Mouse (Mus musculus) embryonic facial prominence, embryonic 13.5 days (tissue): ENCODE data around the gene Tmem239. TPM values are rescaled to one million over a fixed set of nuclear protein-coding genes. Genes with fewer than 3 reads are reported as not detected.

ENCODE experiments used
- ATAC-seq: fragments of 200-750 bp; cut with Nextera tagmentation; 2 replicates; pipeline ENCODE4 v1.8.0; 2017; ENCODE audit warnings: low read depth; ENCODE audit not compliant: insufficient number of reproducible peaks, insufficient read depth, low FRiP score, low TSS enrichment
- H3K27ac ChIP-seq: fragments of 300-500 bp; sonication (generic); 2 replicates; pipeline ENCODE4 v1.5.1; 2015; ENCODE audit warnings: moderate library complexity, mild to moderate bottlenecking, inconsistent platforms
- H3K27me3 ChIP-seq: fragments of 300-500 bp; sonication (generic); 2 replicates; pipeline ENCODE4 v1.6.1; 2015; ENCODE audit warnings: mild to moderate bottlenecking, inconsistent platforms
- H3K36me3 ChIP-seq: fragments of 300-500 bp; sonication (generic); 2 replicates; pipeline ENCODE4 v1.6.1; 2015; ENCODE audit warnings: mild to moderate bottlenecking, inconsistent platforms
- H3K4me1 ChIP-seq: fragments of 300-500 bp; sonication (generic); 2 replicates; pipeline ENCODE4 v1.6.1; 2015; ENCODE audit warnings: inconsistent platforms
- H3K4me2 ChIP-seq: fragments of 300-500 bp; sonication (generic); 2 replicates; pipeline ENCODE4 v1.6.1; 2015; ENCODE audit warnings: moderate library complexity, mild to moderate bottlenecking, inconsistent platforms
- H3K4me3 ChIP-seq: fragments of 300-500 bp; sonication (generic); 2 replicates; pipeline ENCODE4 v1.5.1; 2015; ENCODE audit warnings: mild to moderate bottlenecking, inconsistent platforms
- H3K9ac ChIP-seq: fragments of 300-500 bp; sonication (generic); 2 replicates; pipeline ENCODE4 v1.6.1; 2015; ENCODE audit warnings: mild to moderate bottlenecking, inconsistent platforms
- H3K9me3 ChIP-seq: fragments of 300-500 bp; sonication (generic); 2 replicates; pipeline ENCODE4 v1.6.1; 2016; ENCODE audit warnings: inconsistent platforms
- WGBS: fragments of 180-500 bp; shearing (Covaris S2); methylation state at CpG from one replicate; pipeline ENCODE4 v1.1.7; 2015; ENCODE audit warnings: mixed read lengths; 5-methylcytosine and 5-hydroxymethylcytosine counted together
- polyA plus RNA-seq: library from polyadenylated mRNA; unstranded; fragments of >200 nt; fragmentation: Nextera tagmentation; extraction: Ambion mirVana; gene quantifications from 2 replicates; pipeline ENCODE4 v1.2.1, GENCODE M21; 2015

Tmem239 gene
- polyA plus RNA-seq, 1 experiment from 2014 or later: 0.32 TPM

GRCm38 (mm10) chr2:130414094-130414856, 8.0 kb downstream of the Tmem239 start:
- Histone ChIP-seq H3K4me1 (peaks cover 17% of the 10 kb centered on the region), H3K27me3 (no peaks in the 10 kb centered on the region), H3K4me2 (no peak overlapping the region), H3K9me3 (no peaks in the 10 kb centered on the region), H3K9ac (no peak overlapping the region), H3K4me3 (no peak overlapping the region), H3K27ac (no peak overlapping the region), H3K36me3 (peaks cover 7% of the 10 kb centered on the region)
- ATAC-seq: no peak
- 73% methylated on average over 6 of the region's 6 CpGs for WGBS

GRCm38 (mm10) chr2:130421781-130422620, 15.7 kb downstream of the Tmem239 start:
- Histone ChIP-seq H3K4me2 (0 out of 2 replicates have a peak overlapping the region, but pooled peaks have one; percentile 1), H3K4me1 (peaks cover 38% of the 10 kb centered on the region), H3K4me3 (no peak overlapping the region), H3K27ac (no peak overlapping the region), H3K36me3 (peaks cover 28% of the 10 kb centered on the region), H3K27me3 (no peaks in the 10 kb centered on the region), H3K9ac (no peak overlapping the region), H3K9me3 (no peaks in the 10 kb centered on the region)
- ATAC-seq: no peak
- WGBS: 96% methylated on average over 26 of the region's 26 CpGs

- H3K36me3 ChIP-seq: peaks cover 28% of the 10 kb centered on the region
- H3K27me3 ChIP-seq: no peaks in the 10 kb centered on the region
- H3K4me1 ChIP-seq: peaks cover 38% of the 10 kb centered on the region
- peak overlapping the region; percentile 84 for H3K4me2 ChIP-seq
- peak overlapping the region; percentile 92 for H3K9ac ChIP-seq
- WGBS: 17% methylated on average over 49 of the region's 49 CpGs
- H3K4me3 ChIP-seq: peak overlapping the region; percentile 84
- ATAC-seq: peak; percentile 77
- no peaks in the 10 kb centered on the region for H3K9me3 ChIP-seq
- H3K27ac ChIP-seq: peak overlapping the region; percentile 92
Measured at GRCm38 (mm10) chr2:130423397-130424125, 17.3 kb downstream of the Tmem239 start.

GRCm38 (mm10) chr2:130424126-130424853, 18.0 kb downstream of the Tmem239 start, which contains the start of the genes Vps16 and Pced1a:
TSS of gene Vps16 (plus strand) at chr2:130424339.
TSS of gene Pced1a (minus strand) at chr2:130424701.
- no peaks in the 10 kb centered on the region for H3K27me3 ChIP-seq
- H3K9me3 ChIP-seq: no peaks in the 10 kb centered on the region
- H3K36me3 ChIP-seq: peaks cover 21% of the 10 kb centered on the region
- H3K4me1 ChIP-seq: peaks cover 38% of the 10 kb centered on the region
- peak within 1 kb of the TSS; percentile 92 for H3K9ac ChIP-seq
- ATAC-seq: peak; percentile 89
- peak within 1 kb of the TSS; percentile 84 for H3K4me2 ChIP-seq
- H3K4me3 ChIP-seq: peak within 1 kb of the TSS; percentile 84
- H3K27ac ChIP-seq: peak within 1 kb of the TSS; percentile 92
- WGBS: under 1% methylated on average over 58 of the region's 58 CpGs

GRCm38 (mm10) chr2:130425112-130425511, 18.8 kb downstream of the Tmem239 start:
- Histone ChIP-seq H3K27me3 (no peaks in the 10 kb centered on the region), H3K27ac (no peak overlapping the region), H3K9me3 (no peaks in the 10 kb centered on the region), H3K4me3 (peak overlapping the region; percentile 84), H3K4me2 (peak overlapping the region; percentile 84), H3K9ac (peak overlapping the region; percentile 92), H3K4me1 (peaks cover 38% of the 10 kb centered on the region), H3K36me3 (peaks cover 14% of the 10 kb centered on the region; the same call in 1 of the 2 replicates)
- WGBS: 51% methylated on average over 5 of the region's 5 CpGs
- no peak for ATAC-seq

- ATAC-seq: no peak
Measured at GRCm38 (mm10) chr2:130429851-130430250, 23.6 kb downstream of the Tmem239 start.

GRCm38 (mm10) chr2:130430484-130430883, 24.2 kb downstream of the Tmem239 start:
- 82% methylated on average over 3 of the region's 3 CpGs for WGBS
- Histone ChIP-seq H3K27me3 (no peaks in the 10 kb centered on the region), H3K4me3 (no peak overlapping the region), H3K4me1 (peaks cover 2% of the 10 kb centered on the region), H3K4me2 (no peak overlapping the region), H3K27ac (no peak overlapping the region), H3K9me3 (no peaks in the 10 kb centered on the region), H3K9ac (no peak overlapping the region), H3K36me3 (peaks cover 7% of the 10 kb centered on the region)
- no peak for ATAC-seq

More at GRCm38 (mm10) chr2:130429851-130430250, 23.6 kb downstream of the Tmem239 start:
- no peaks in the 10 kb centered on the region for H3K27me3 ChIP-seq
- H3K9me3 ChIP-seq: no peaks in the 10 kb centered on the region
- no peak overlapping the region for H3K9ac ChIP-seq
- no peak overlapping the region for H3K4me2 ChIP-seq
- H3K4me3 ChIP-seq: no peak overlapping the region
- H3K4me1 ChIP-seq: peaks cover 8% of the 10 kb centered on the region
- H3K36me3 ChIP-seq: peaks cover 7% of the 10 kb centered on the region
- no peak overlapping the region for H3K27ac ChIP-seq
- 63% methylated on average over 2 of the region's 2 CpGs for WGBS

- H3K9me3 ChIP-seq: no peaks in the 10 kb centered on the region
- no peak for ATAC-seq
- H3K27ac ChIP-seq: no peak overlapping the region
- peaks cover 7% of the 10 kb centered on the region for H3K36me3 ChIP-seq
- no peak overlapping the region for H3K4me2 ChIP-seq
- no peaks in the 10 kb centered on the region for H3K27me3 ChIP-seq
- WGBS: 90% methylated on average over 3 of the region's 3 CpGs
- H3K4me1 ChIP-seq: no peaks in the 10 kb centered on the region
- H3K4me3 ChIP-seq: no peak overlapping the region
- no peak overlapping the region for H3K9ac ChIP-seq
Measured at GRCm38 (mm10) chr2:130432157-130432556, 25.9 kb downstream of the Tmem239 start.

- no peak overlapping the region for H3K4me2 ChIP-seq
- no peaks in the 10 kb centered on the region for H3K27me3 ChIP-seq
- 21% methylated on average over 4 of the region's 4 CpGs for WGBS
- H3K36me3 ChIP-seq: peaks cover 15% of the 10 kb centered on the region
- no peak overlapping the region for H3K27ac ChIP-seq
- no peaks in the 10 kb centered on the region for H3K9me3 ChIP-seq
- ATAC-seq: no peak
- H3K4me1 ChIP-seq: no peaks in the 10 kb centered on the region
- no peak overlapping the region for H3K4me3 ChIP-seq
- H3K9ac ChIP-seq: no peak overlapping the region
Measured at GRCm38 (mm10) chr2:130433152-130433551, 26.9 kb downstream of the Tmem239 start.

- Histone ChIP-seq H3K27ac (no peak overlapping the region), H3K9ac (no peak overlapping the region), H3K9me3 (no peaks in the 10 kb centered on the region), H3K27me3 (no peaks in the 10 kb centered on the region), H3K36me3 (peaks cover 48% of the 10 kb centered on the region), H3K4me2 (no peak overlapping the region), H3K4me3 (no peak overlapping the region), H3K4me1 (no peaks in the 10 kb centered on the region)
- no peak for ATAC-seq
- WGBS: 92% methylated on average over 1 of the region's 1 CpGs
Measured at GRCm38 (mm10) chr2:130436769-130437168, 30.5 kb downstream of the Tmem239 start.
